Mouse (Mus musculus): ENCODE data around the gene Pacrg. TPM values are rescaled to one million over a fixed set of nuclear protein-coding genes. Genes with fewer than 3 reads are reported as not detected.

Pacrg gene
- polyA plus RNA-seq, 1 experiment = 5.5 TPM

Other genes starting within 250 kb of the Pacrg start
- not detected for gene Prkn, start 73 bp upstream of the Pacrg start, polyA plus RNA-seq (2012; fragmentation: generic; extraction: Trizol)